Mouse (Mus musculus): Measurements from ENCODE around the gene Xkr7.

Gene Xkr7

GRCm38 (mm10) chr2:153031126-153032082 is at the start of gene Xkr7:
Gene Xkr7, plus strand, starts transcription at chr2:153031852.
- no peak for TF ChIP-seq GATA4 (IDR thresholded peaks at IDR 0.05; ENCODE audit: insufficient replicate concordance, low read length)

DNA sequence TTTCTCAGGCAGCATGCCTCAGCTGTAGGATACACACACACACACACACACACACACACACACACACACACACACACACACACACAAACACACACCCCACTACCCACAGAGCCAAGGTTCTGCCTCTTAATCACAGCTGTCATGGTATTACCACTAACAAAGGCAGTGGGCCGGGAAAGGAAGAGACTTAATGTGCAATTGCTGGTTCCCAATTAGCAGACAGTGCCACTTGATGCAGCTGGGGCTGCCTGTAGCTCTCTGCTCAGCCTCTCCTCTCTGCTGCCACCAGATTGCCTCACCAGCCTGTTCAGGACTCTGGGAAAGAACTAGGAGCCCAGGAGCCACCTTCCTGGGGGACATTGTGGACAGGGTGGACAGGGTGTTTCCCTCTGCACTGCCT is 46.1 kb upstream of the Xkr7 start:
- TF ChIP-seq GATA4 (IDR thresholded peaks at IDR 0.05; ENCODE audit: insufficient replicate concordance, low read length) = no peak

DNA sequence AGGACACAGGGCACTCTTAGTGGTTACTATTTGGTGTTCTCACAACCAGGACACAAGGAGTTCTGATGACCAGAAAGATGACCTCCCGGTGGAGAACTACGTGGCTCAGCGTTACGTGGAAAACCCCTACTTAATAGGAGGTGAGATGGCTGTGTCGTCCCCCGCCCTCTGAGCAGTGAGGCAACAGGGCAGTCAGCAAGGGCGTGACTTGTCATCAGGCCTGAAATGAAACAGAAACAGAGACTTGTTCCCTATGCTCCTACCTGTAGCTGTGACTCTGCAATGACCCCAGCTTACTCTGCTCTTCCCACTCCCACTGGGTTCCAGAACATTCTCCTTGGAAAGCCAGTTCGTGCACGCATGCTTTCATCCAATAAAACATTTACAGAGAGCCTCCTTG is 40.1 kb upstream of the Xkr7 start:
- no peak for TF ChIP-seq GATA4 (IDR thresholded peaks at IDR 0.05; ENCODE audit: insufficient replicate concordance, low read length)

DNA sequence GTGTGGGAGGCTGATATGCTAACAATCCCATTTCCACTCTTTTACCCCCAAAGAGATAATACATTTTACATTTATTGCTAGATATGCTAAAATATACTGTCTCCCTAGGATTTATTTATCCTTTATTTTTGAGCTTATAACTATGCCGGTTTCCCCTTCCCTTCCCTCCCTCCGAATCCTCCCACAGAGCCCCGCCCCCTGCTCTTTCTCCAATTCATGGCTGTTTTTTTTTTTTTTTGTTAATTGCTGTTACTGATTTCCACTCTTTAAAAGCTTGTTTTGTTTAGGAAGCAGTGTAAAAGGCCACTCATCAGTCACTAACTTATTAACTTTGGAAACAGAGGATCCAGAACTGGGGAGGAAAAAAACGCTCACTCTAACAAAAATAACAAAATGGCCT is 34.6 kb upstream of the Xkr7 start:
- TF ChIP-seq GATA4 (IDR thresholded peaks at IDR 0.05; ENCODE audit: insufficient replicate concordance, low read length) = no peak

GRCm38 (mm10) chr2:153002492-153003248 is 29.0 kb upstream of the Xkr7 start:
- no peak for TF ChIP-seq GATA4 (IDR thresholded peaks at IDR 0.05; ENCODE audit: insufficient replicate concordance, low read length)

GRCm38 (mm10) chr2:153003681-153004338 is 27.8 kb upstream of the Xkr7 start:
- TF ChIP-seq GATA4 (IDR thresholded peaks at IDR 0.05; ENCODE audit: insufficient replicate concordance, low read length) = no peak

- TF ChIP-seq GATA4 (IDR thresholded peaks at IDR 0.05; ENCODE audit: insufficient replicate concordance, low read length) = no peak
These were observed 25.7 kb upstream of the Xkr7 start for GRCm38 (mm10) chr2:153005981-153006380.

GRCm38 (mm10) chr2:153009192-153009973 is 22.3 kb upstream of the Xkr7 start:
- no peak for TF ChIP-seq GATA4 (IDR thresholded peaks at IDR 0.05; ENCODE audit: insufficient replicate concordance, low read length)

DNA sequence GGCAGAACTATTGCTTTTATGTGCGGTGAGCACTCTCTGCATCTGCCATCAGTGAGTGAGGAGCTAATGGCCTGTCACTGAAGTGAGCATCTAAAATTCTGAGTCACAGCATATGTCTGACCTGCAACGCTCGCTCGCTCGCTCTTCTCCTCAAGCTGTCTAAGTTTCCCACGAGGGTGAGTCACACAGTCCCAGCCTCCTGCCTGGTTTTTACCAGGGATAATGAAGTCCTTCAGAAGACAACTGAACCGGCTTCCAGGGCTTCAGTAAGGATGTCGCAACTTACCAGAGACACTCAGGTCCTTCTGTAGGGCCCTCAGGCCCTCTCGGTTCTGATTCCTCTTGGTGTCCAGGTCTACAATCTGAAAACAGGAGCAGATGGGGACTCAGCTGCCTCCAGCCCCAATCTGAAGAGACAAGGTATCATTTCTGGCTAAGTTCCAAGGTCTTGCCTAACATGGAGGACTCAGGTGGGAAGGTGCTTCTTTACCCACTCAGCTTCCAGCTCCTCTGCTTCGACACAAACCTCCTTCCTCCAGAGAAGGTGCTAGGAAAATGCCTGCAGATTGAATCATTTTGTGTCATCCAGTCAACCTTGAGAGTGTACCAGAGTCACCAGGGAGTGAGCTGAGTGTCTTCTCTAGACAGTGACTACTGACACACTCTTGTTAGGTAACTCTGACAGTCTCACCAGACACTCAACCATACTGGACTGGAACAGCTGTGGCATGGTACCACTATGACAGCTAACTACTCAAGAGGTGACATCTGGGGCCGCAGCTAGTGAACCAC is 17.7 kb upstream of the Xkr7 start:
- TF ChIP-seq GATA4 (IDR thresholded peaks at IDR 0.05; ENCODE audit: insufficient replicate concordance, low read length) = no peak

DNA sequence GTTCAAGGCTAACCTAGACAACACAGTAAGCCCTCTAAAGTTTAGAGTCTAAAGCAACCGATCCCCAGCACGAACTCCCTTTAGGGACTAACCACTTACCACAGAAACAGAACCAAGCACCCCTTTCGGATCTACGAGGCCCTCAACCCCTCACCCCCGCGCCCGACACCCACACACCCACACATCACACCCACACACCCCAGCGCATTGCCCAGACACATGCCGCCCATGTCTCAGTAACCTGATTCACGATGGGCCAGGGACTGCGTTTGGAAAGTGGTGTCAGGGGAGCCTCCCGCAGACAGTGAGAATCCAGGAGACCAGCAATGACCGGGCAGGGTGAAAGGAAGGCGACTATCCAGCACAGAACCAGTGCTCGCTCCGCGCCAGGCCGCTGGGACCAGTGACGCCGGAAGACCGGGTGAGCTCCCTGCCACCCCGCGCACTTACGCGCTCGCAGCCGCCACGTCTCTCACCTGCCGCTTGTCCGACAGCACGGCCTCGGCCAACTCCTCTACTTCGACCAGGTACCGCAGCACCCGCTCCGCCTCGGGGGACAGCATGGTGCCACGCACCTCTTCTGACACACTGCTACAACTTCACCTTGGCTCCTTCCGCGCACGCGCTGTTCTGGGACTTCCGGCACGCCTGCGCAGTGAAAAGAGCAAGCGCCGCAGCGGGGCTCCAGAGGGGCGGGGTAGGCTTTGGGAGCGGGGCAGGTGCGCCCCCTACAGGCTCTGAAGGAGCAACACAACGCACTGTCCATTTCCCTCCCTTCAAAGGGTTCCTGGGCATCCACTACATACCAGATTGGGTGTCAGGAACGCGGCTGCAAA is 16.7 kb upstream of the Xkr7 start, which contains the start of gene Pdrg1:
Gene Pdrg1, minus strand, starts transcription at position 670 of the 836 bp plus-strand sequence.
- TF ChIP-seq GATA4 (IDR thresholded peaks at IDR 0.05; ENCODE audit: insufficient replicate concordance, low read length) = peak; percentile 41; the same call in 1 of the 2 replicates

DNA sequence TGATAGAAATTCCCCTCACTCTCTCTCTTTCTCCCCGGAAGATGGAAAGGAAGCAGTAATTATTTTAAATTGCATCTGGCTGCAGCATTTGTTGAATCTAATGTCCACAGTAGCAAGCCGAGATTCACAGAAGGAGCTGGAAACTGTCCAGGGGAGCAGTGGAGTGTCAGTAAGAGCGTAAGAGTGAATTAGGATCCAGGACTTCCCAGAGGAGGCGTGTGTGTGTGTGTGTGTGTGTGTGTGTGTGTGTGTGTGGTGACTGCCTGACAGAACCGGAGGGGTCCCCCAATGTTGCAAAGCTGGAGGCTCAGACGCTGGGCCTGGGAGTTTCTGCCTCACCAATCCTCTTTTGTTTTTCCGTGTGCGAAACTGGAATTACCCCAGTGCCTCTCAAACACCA is 15.8 kb upstream of the Xkr7 start:
- no peak for TF ChIP-seq GATA4 (IDR thresholded peaks at IDR 0.05; ENCODE audit: insufficient replicate concordance, low read length)

DNA sequence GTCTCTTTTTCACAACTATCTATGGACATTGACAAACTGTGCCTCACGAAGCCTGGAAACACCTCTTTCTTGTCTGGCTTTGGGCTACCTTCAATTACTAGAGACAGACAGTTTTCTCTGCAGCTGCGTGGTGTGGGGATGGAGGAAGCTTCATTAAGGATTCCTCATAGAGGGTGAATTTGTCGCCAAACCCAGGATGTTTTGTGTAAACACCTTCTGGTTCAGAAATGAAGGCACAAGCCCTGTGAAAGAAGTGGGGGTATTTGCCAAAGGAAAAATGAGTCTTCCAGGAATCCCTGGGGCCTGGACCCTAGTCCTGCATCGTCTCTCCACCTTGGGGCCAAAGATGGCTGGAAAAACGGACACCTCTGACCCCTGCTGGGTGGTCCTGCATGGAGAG is 14.9 kb upstream of the Xkr7 start:
- no peak for TF ChIP-seq GATA4 (IDR thresholded peaks at IDR 0.05; ENCODE audit: insufficient replicate concordance, low read length)

DNA sequence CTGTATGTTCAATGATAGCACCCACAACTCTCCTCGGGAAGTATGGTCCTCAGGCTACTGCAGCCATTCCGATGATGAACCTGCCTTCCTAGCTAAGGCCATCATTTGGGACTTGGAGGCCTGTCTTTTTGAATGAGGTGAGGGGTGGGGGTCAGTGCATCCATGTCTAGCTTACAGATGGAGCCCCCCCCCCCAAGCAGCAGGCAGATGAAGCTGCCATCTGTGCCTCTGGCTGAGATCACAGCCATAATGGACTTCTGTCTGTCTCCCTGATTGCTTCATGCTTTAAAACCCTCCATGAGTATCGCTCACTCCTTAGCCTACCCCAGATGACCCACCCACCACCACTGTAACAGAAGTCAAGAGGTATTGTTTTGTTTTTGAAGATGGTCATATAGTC is 12.3 kb upstream of the Xkr7 start:
- TF ChIP-seq GATA4 (IDR thresholded peaks at IDR 0.05; ENCODE audit: insufficient replicate concordance, low read length) = no peak

Data from liver, adult (tissue).